Mouse (Mus musculus) liver, embryonic 11.5 days (tissue): Measurements from ENCODE around the gene Ccdc92. TPM values are rescaled to one million over a fixed set of nuclear protein-coding genes. Genes with fewer than 3 reads are reported as not detected.

Experiments
- ATAC-seq: fragments of 200-750 bp; cut with Nextera tagmentation; replicated peaks from 2 replicates; pipeline ENCODE4 v1.8.0; 2017; ENCODE audit warnings: moderate number of reproducible peaks, mild to moderate bottlenecking, moderate TSS enrichment, moderate library complexity; ENCODE audit not compliant: low FRiP score
- DNase-seq: peaks from one replicate; pipeline ENCODE4 v3.0.0-alpha.2; 2017; ENCODE audit warnings: low spot score
- H3K27ac ChIP-seq: fragments of 300-500 bp; sonication (generic); 2 replicates; pipeline ENCODE4 v1.5.1; 2014; ENCODE audit warnings: mild to moderate bottlenecking, low read depth, low read length, control low read depth
- H3K27me3 ChIP-seq: fragments of 300-500 bp; sonication (generic); replicated peaks from 2 replicates; pipeline ENCODE4 v1.6.1; 2014; ENCODE audit warnings: low read length, mixed read lengths; ENCODE audit not compliant: control insufficient read depth, insufficient read depth
- H3K36me3 ChIP-seq: fragments of 300-500 bp; sonication (generic); 2 replicates; pipeline ENCODE4 v1.6.1; 2014; ENCODE audit warnings: mild to moderate bottlenecking, low read length, moderate library complexity, mixed read lengths; ENCODE audit not compliant: control insufficient read depth, insufficient read depth
- H3K4me1 ChIP-seq: fragments of 300-500 bp; sonication (generic); replicated peaks from 2 replicates; pipeline ENCODE4 v1.6.1; 2014; ENCODE audit warnings: low read length, mixed read lengths; ENCODE audit not compliant: control insufficient read depth, insufficient read depth
- H3K4me2 ChIP-seq: fragments of 300-500 bp; sonication (generic); 2 replicates; pipeline ENCODE4 v1.6.1; 2014; ENCODE audit warnings: mild to moderate bottlenecking, control low read depth, moderate library complexity
- H3K4me3 ChIP-seq: fragments of 300-500 bp; sonication (generic); 2 replicates; pipeline ENCODE4 v1.5.1; 2014; ENCODE audit warnings: low read depth, low read length, control low read depth
- H3K9ac ChIP-seq: fragments of 300-500 bp; sonication (generic); 2 replicates; pipeline ENCODE4 v1.6.1; 2014; ENCODE audit warnings: low read depth, low read length, control low read depth
- H3K9me3 ChIP-seq: fragments of 300-500 bp; sonication (generic); 2 replicates; pipeline ENCODE4 v1.6.1; 2016; ENCODE audit warnings: low read length, inconsistent platforms, mixed read lengths; ENCODE audit not compliant: control insufficient read depth
- WGBS: fragments of 180-500 bp; shearing (Covaris S2); extraction: QIAGEN DNeasy Blood & Tissue Kit; methylation state at CpG from one replicate; pipeline ENCODE4 v1.1.7; 2014; 5-methylcytosine and 5-hydroxymethylcytosine counted together
- polyA plus RNA-seq: library from polyadenylated mRNA; unstranded; fragments of >200 nt; fragmentation: Nextera tagmentation; extraction: Ambion mirVana; gene quantifications from 2 replicates; pipeline ENCODE4 v1.2.1, GENCODE M21; 2014

Gene Ccdc92
- polyA plus RNA-seq, 1 experiment from 2014 or later: 4.4 TPM

DNA sequence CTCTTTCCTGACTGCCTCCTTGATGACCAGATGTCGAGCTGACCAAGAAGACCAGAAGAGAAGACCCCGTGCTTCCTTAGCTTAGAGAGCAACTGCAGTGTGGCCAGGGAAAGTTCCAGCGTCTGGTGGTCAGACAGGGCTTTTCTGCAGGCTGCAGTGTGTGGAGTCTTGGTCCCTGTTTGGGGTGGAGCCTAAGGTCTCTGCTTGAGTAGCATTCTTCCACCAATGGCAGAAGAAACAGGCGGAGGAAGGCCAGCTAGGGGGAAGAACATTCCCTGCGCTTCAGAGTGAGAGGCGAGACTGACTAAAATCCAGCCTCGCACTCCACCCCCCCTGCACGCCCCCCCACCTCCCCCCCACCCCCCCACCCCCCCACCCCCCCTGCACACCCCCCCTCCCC lies 33.9 kb upstream of the Ccdc92 start:
- no peak for ATAC-seq
- peaks cover 9% of the 10 kb centered on the region; the same call in 1 of the 2 replicates for H3K4me1 ChIP-seq
- 46% methylated on average over 7 of the region's 8 CpGs for WGBS
- H3K9me3 ChIP-seq: no peaks in the 10 kb centered on the region
- no peak overlapping the region for H3K27ac ChIP-seq
- H3K4me3 ChIP-seq: no peak overlapping the region
- no peaks in the 10 kb centered on the region for H3K27me3 ChIP-seq
- no peak for DNase-seq
- no peaks in the 10 kb centered on the region for H3K36me3 ChIP-seq
- no peak overlapping the region for H3K4me2 ChIP-seq
- no peak overlapping the region for H3K9ac ChIP-seq

DNA sequence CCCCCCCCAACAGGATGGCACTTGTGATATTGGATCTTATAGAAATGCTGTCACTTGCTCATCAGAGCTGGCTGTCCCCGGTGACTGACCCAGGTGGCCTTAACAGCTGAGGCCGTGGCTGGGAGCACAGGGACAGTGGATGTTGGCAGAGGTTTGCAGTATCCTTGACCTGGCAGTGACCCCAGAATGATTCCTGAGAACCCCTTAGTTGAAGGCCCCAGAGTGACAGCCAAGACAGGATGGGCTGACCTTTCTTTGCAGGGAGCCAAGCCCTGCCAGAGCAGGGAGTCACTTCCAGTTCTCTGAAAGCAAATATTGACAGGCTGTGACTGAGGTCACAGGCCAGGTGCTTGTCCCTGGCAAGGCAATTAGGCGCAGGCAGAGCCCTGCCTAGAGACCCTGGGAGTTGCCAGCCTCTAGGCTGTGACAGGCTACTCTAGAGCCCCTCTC lies 29.7 kb upstream of the Ccdc92 start:
- Histone ChIP-seq H3K4me3 (no peak overlapping the region), H3K27me3 (no peaks in the 10 kb centered on the region), H3K4me2 (no peak overlapping the region), H3K27ac (no peak overlapping the region), H3K36me3 (0 out of 2 replicates have a peak, but pooled peaks cover 4% of the 10 kb centered on the region), H3K9me3 (no peaks in the 10 kb centered on the region), H3K4me1 (peaks cover 5% of the 10 kb centered on the region; the same call in 1 of the 2 replicates), H3K9ac (no peak overlapping the region)
- 62% methylated on average over 3 of the region's 3 CpGs for WGBS
- DNase-seq (no peak), ATAC-seq (peak; percentile 31; the same call in 1 of the 2 replicates)

DNA sequence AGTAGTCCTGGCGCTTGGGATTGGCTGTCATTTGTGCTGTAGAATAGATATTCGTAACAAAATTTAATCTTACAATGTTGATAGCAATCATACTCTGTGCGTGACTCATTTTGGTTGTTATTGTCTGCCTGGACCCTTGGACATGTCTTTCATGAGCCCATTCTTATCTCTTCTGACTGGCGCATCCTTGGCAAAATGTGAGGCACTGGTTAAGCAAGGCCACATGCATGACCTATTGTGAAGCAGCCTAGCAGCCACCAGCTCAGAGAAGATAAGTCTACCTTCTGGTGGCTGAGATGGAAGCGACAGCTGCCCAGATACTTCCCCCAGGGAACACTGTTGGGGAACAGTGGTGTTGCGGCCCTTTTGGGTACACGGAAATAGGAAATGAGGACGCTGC lies 26.4 kb upstream of the Ccdc92 start:
- Histone ChIP-seq H3K36me3 (peaks cover 14% of the 10 kb centered on the region), H3K4me1 (peaks cover 5% of the 10 kb centered on the region; the same call in 1 of the 2 replicates), H3K4me3 (no peak overlapping the region), H3K9me3 (no peaks in the 10 kb centered on the region), H3K4me2 (no peak overlapping the region), H3K9ac (no peak overlapping the region), H3K27me3 (no peaks in the 10 kb centered on the region), H3K27ac (no peak overlapping the region)
- ATAC-seq (no peak), DNase-seq (no peak)
- 84% methylated on average over 8 of the region's 8 CpGs for WGBS

DNA sequence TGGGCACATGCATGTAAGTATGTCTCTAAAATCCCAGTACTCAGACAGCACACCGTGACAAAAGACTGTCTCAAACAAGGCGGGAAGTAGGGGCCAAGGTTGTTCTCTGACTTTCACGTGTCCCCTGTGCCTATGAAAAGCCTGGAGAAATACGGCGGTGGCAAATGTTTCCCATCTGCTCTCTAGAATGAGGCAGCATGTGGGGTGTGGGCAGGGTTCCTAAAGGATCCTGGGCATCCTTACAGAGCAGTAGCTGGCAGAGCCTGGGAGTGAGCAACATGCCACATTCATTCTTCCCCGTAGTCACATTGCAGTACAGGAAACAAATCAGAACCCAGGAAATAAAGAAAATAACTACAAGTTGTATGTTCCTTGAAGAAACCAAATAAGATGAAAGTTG lies 21.7 kb upstream of the Ccdc92 start:
- 90% methylated on average over 6 of the region's 6 CpGs for WGBS
- ATAC-seq: no peak
- H3K4me2 ChIP-seq: no peak overlapping the region
- DNase-seq: no peak
- H3K9ac ChIP-seq: no peak overlapping the region
- H3K27ac ChIP-seq: no peak overlapping the region
- H3K36me3 ChIP-seq: peaks cover 20% of the 10 kb centered on the region
- H3K4me3 ChIP-seq: no peak overlapping the region
- H3K9me3 ChIP-seq: no peaks in the 10 kb centered on the region
- H3K4me1 ChIP-seq: no peaks in the 10 kb centered on the region
- no peaks in the 10 kb centered on the region for H3K27me3 ChIP-seq

DNA sequence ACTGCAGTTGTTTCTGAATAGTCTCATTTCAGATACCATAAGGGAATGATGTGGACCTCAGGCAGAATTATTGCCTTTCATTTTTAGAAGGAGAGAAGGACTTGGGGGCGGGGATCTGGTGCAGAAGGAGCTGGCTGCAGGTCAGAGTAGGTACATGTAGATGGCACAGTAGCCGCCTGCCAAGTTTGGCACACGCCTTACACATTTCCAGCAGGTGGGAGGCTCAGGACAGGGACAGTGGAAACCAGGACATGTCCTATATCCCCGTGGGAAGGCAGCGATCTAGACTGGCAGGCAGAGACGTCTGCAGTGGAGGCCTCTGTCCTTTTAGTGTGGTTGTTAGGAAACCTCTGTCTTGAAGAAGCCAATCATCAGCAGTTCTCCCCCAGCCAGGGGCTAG lies 17.6 kb upstream of the Ccdc92 start:
- DNase-seq (no peak), ATAC-seq (no peak)
- Histone ChIP-seq H3K4me2 (no peak overlapping the region), H3K27me3 (no peaks in the 10 kb centered on the region), H3K4me3 (no peak overlapping the region), H3K36me3 (peaks cover 7% of the 10 kb centered on the region), H3K9ac (no peak overlapping the region), H3K27ac (no peak overlapping the region), H3K9me3 (no peaks in the 10 kb centered on the region), H3K4me1 (no peaks in the 10 kb centered on the region)
- 85% methylated on average over 6 of the region's 6 CpGs for WGBS

DNA sequence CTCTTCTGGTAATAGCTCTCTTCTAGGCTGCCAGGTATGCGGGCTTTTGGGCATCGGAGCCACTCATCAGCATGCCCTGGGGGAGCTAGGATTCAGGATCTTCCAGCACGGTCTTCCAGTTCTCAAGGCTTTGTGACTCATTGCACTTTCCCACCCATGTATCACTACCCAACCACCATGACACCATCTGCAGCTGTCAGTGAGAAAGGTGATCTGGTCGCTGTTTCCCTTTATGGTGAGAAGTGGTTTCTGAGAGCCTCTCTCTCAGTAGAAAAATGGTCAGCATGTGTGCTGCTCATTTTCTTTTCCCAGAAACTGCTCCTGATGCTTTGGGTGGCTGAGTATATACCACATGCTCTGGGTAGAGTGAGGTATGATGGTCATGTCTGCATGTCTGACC lies 17.0 kb upstream of the Ccdc92 start:
- H3K4me3 ChIP-seq: no peak overlapping the region
- H3K36me3 ChIP-seq: peaks cover 7% of the 10 kb centered on the region
- H3K4me1 ChIP-seq: no peaks in the 10 kb centered on the region
- no peak overlapping the region for H3K4me2 ChIP-seq
- WGBS: 88% methylated on average over 4 of the region's 4 CpGs
- no peak for DNase-seq
- no peaks in the 10 kb centered on the region for H3K27me3 ChIP-seq
- no peak for ATAC-seq
- no peak overlapping the region for H3K27ac ChIP-seq
- no peak overlapping the region for H3K9ac ChIP-seq
- no peaks in the 10 kb centered on the region for H3K9me3 ChIP-seq

DNA sequence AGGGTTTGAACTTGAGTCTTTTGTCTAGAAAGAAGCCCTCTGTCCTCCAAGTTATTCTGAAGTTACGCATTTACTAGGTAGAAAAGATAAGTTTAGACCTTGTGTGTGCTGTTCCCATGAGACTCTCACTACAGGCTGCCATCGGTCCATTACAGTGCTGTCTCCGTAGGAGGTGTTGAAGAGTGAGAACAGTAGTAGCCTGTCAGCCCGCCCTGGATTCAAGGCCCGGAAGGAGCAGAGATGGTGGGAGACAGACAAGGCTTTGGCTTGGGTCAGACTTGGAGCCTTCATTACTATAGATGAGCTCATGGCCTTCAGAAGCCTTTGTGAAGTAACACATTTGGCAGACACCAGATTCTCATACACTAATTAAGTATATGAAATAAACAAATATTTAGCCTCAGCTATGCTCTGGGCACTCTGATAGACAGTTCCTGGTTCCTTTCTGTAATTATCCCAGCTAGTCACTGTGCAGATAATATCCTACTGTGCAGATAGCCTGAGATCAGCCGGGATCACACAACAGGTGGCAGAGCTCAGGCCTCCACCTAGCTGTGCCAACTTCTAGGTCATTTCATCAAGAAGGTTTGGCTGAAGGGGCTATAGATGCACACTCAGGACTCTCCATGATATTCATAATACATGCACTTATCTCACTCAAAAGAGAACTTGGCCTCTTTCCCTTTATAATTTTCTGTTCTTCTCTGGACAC lies 11.8 kb upstream of the Ccdc92 start:
- Histone ChIP-seq H3K4me2 (no peak overlapping the region), H3K36me3 (peaks cover 3% of the 10 kb centered on the region; the same call in 1 of the 2 replicates), H3K4me3 (no peak overlapping the region), H3K27me3 (no peaks in the 10 kb centered on the region), H3K9me3 (no peaks in the 10 kb centered on the region), H3K4me1 (peaks cover 7% of the 10 kb centered on the region; the same call in 1 of the 2 replicates), H3K9ac (no peak overlapping the region), H3K27ac (no peak overlapping the region)
- ATAC-seq (no peak), DNase-seq (no peak)
- 86% methylated on average over 6 of the region's 6 CpGs for WGBS

DNA sequence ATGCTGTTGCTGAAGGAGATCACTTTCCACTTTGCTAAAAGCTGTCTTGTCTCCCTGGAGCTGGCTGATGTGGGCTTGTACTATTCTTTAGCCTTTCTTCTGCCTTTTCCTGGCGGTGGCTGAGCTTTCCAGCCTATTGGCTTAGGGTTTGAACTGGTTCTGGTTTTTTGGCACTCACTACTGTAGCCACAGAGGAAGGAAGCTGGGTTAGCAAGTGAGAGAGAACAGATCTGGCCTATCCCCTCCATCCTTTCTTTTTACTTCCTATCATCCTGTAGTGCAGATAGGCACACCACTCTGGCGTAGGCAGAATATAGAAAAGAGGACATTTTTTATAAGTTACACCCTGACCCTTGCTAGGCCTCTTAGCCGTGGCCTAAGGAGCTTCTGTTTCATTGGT lies 10.9 kb upstream of the Ccdc92 start:
- no peak overlapping the region for H3K4me3 ChIP-seq
- no peak overlapping the region for H3K4me2 ChIP-seq
- no peaks in the 10 kb centered on the region for H3K9me3 ChIP-seq
- peaks cover 2% of the 10 kb centered on the region; the same call in 1 of the 2 replicates for H3K36me3 ChIP-seq
- H3K4me1 ChIP-seq: peaks cover 7% of the 10 kb centered on the region; the same call in 1 of the 2 replicates
- no peak overlapping the region for H3K9ac ChIP-seq
- no peak overlapping the region for H3K27ac ChIP-seq
- 76% methylated on average over 3 of the region's 3 CpGs for WGBS
- DNase-seq: no peak
- H3K27me3 ChIP-seq: no peaks in the 10 kb centered on the region
- no peak for ATAC-seq

DNA sequence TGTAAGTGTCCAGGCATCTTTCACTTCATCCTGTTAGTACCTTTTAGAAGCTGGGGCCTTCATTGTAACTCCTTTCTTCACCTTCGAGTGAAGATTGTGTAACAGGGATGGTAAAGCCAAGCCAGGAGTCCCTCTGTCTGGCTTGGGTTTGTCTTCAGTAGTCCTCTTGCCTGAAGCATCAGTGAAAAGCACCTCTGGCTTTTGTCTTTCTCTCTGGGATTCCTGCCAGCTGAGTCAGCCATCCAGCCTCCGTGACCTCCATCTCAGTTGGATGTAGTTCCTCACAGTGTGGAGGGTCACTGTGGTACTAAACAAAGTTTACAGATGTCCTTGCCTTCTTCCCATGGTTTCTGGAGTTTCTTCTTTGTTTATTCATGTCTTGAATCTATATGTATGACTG lies 9.8 kb upstream of the Ccdc92 start:
- peaks cover 7% of the 10 kb centered on the region; the same call in 1 of the 2 replicates for H3K4me1 ChIP-seq
- H3K9ac ChIP-seq: no peak overlapping the region
- H3K36me3 ChIP-seq: peaks cover 2% of the 10 kb centered on the region; the same call in 1 of the 2 replicates
- no peak overlapping the region for H3K27ac ChIP-seq
- H3K27me3 ChIP-seq: no peaks in the 10 kb centered on the region
- ATAC-seq: no peak
- H3K4me3 ChIP-seq: no peak overlapping the region
- no peaks in the 10 kb centered on the region for H3K9me3 ChIP-seq
- no peak for DNase-seq
- 65% methylated on average over 2 of the region's 2 CpGs for WGBS
- no peak overlapping the region for H3K4me2 ChIP-seq
